Mouse (Mus musculus): ENCODE results near the gene Rps25. TPM values are rescaled to one million over a fixed set of nuclear protein-coding genes. Genes with fewer than 3 reads are reported as not detected.
"Not testable (repeated sequence)": the region's sequence is repeated elsewhere in the genome, so short reads cannot be mapped to it uniquely, and the experiment has no call there.

Rps25 gene
- polyA plus RNA-seq, 1 experiment from 2014 or later: 742 TPM

GRCm38 (mm10) chr9:44432577-44433185 lies 25.7 kb downstream of the Rps25 start:
- WGBS: 65% methylated on average over 5 of the region's 5 CpGs
- Histone ChIP-seq H3K36me3 (ENCODE audit: control insufficient read depth, insufficient read depth, low read length) (no peaks in the 10 kb centered on the region), H3K9ac (ENCODE audit: low read depth, low read length) (no peak overlapping the region), H3K27me3 (replicated peaks; ENCODE audit: control insufficient read depth, insufficient read depth, low read length) (no peaks in the 10 kb centered on the region), H3K4me1 (ENCODE audit: control insufficient read depth, insufficient read depth, low read depth, low read length) (no peaks in the 10 kb centered on the region), H3K9me3 (ENCODE audit: control insufficient read depth, low read length) (no peaks in the 10 kb centered on the region), H3K4me3 (ENCODE audit: low read length) (no peak overlapping the region), H3K27ac (ENCODE audit: low read depth, low read length) (no peak overlapping the region), H3K4me2 (ENCODE audit: low read length) (no peak overlapping the region)
- ATAC-seq: no peak

DNA sequence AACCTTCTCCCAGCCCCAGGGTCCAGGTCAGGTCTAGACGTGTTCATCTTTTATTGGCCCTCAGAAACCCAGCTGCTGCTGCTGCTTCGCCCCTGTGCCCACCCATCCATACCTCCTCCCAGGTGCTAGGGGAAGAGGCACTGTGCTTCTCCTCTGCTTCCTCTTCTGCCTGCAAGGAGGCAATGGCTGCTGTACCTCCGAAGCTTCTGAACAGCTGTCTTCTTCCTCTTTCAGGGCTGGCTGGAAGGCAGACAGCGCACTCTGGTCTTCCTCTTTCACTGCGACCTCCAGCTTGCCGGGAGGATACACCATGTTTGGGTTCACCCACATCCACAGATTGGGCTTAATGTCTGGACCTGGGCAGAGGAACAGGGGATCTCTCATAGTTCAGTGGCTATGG lies 28.8 kb downstream of the Rps25 start:
- H3K27me3 ChIP-seq (replicated peaks; ENCODE audit: control insufficient read depth, insufficient read depth, low read length): no peaks in the 10 kb centered on the region

GRCm38 (mm10) chr9:44440961-44441360 lies 34.0 kb downstream of the Rps25 start, which contains the start of gene Foxr1:
TSS of gene Foxr1 (minus strand) at chr9:44441136.
- Histone ChIP-seq H3K4me1 (ENCODE audit: control insufficient read depth, insufficient read depth, low read depth, low read length) (no peaks in the 10 kb centered on the region), H3K9ac (ENCODE audit: low read depth, low read length) (no peak within 1 kb of the TSS), H3K27ac (ENCODE audit: low read depth, low read length) (no peak within 1 kb of the TSS), H3K36me3 (ENCODE audit: control insufficient read depth, insufficient read depth, low read length) (no peaks in the 10 kb centered on the region), H3K4me3 (ENCODE audit: low read length) (no peak within 1 kb of the TSS), H3K9me3 (ENCODE audit: control insufficient read depth, low read length) (no peaks in the 10 kb centered on the region), H3K27me3 (replicated peaks; ENCODE audit: control insufficient read depth, insufficient read depth, low read length) (no peaks in the 10 kb centered on the region), H3K4me2 (ENCODE audit: low read length) (no peak within 1 kb of the TSS)
- 78% methylated on average over 19 of the region's 19 CpGs for WGBS
- no peak for ATAC-seq

More for the DNA sequence above, 28.8 kb downstream of the Rps25 start:
- Histone ChIP-seq H3K27ac (ENCODE audit: low read depth, low read length) (no peak overlapping the region), H3K4me1 (ENCODE audit: control insufficient read depth, insufficient read depth, low read depth, low read length) (no peaks in the 10 kb centered on the region), H3K36me3 (ENCODE audit: control insufficient read depth, insufficient read depth, low read length) (no peaks in the 10 kb centered on the region), H3K4me3 (ENCODE audit: low read length) (no peak overlapping the region), H3K9me3 (ENCODE audit: control insufficient read depth, low read length) (no peaks in the 10 kb centered on the region), H3K4me2 (ENCODE audit: low read length) (no peak overlapping the region), H3K9ac (ENCODE audit: low read depth, low read length) (no peak overlapping the region)
- no peak for ATAC-seq
- WGBS: 86% methylated on average over 6 of the region's 6 CpGs

DNA sequence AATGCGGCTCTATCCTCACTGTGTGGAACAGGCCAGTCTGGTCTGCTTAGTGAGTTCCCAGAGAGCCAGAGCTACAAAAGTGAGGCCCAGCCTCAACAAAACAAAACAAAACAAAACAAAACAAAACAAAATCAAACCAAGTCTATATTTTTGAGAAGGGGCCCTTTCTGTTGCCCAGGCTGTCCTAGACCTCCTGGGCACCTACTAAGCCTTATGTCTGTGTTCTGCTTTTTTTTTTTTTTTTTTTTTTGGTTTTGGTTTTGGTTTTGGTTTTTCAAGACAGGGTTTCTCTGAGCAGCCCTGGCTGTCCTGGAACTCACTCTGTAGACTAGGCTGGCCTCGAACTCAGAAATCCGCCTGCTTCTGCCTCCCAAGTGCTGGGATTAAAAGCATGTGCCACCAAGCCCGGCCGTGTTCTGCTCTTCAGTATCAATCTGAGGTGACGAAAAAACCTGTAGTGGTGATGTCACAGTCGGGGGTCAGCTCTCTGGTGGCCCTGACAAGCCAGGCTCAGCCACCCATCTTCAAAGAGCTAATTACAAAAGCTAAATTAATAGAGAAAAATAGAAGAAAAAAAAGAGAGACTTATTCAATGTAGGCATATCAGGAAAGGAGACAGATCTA lies 37.6 kb downstream of the Rps25 start:
- H3K4me3 ChIP-seq (ENCODE audit: low read length); H3K4me2 ChIP-seq (ENCODE audit: low read length); H3K4me1 ChIP-seq (ENCODE audit: control insufficient read depth, insufficient read depth, low read depth, low read length); H3K27ac ChIP-seq (ENCODE audit: low read depth, low read length); H3K9ac ChIP-seq (ENCODE audit: low read depth, low read length); H3K9me3 ChIP-seq (ENCODE audit: control insufficient read depth, low read length); H3K27me3 ChIP-seq (replicated peaks; ENCODE audit: control insufficient read depth, insufficient read depth, low read length); ATAC-seq; H3K36me3 ChIP-seq (ENCODE audit: control insufficient read depth, insufficient read depth, low read length): not testable (repeated sequence)
- 85% methylated on average over 7 of the region's 7 CpGs for WGBS

- Histone ChIP-seq H3K4me3 (ENCODE audit: low read length) (no peak overlapping the region), H3K4me1 (ENCODE audit: control insufficient read depth, insufficient read depth, low read depth, low read length) (peaks cover 4% of the 10 kb centered on the region), H3K4me2 (ENCODE audit: low read length) (no peak overlapping the region), H3K9ac (ENCODE audit: low read depth, low read length) (no peak overlapping the region), H3K36me3 (ENCODE audit: control insufficient read depth, insufficient read depth, low read length) (no peaks in the 10 kb centered on the region), H3K27ac (ENCODE audit: low read depth, low read length) (no peak overlapping the region), H3K27me3 (replicated peaks; ENCODE audit: control insufficient read depth, insufficient read depth, low read length) (no peaks in the 10 kb centered on the region), H3K9me3 (ENCODE audit: control insufficient read depth, low read length) (no peaks in the 10 kb centered on the region)
- no peak for ATAC-seq
Measured at GRCm38 (mm10) chr9:44450387-44450786, 43.4 kb downstream of the Rps25 start.

GRCm38 (mm10) chr9:44454132-44454890 lies 47.4 kb downstream of the Rps25 start:
- H3K9ac ChIP-seq (ENCODE audit: low read depth, low read length): peak overlapping the region; percentile 33
- H3K27me3 ChIP-seq (replicated peaks; ENCODE audit: control insufficient read depth, insufficient read depth, low read length): no peaks in the 10 kb centered on the region
- no peak overlapping the region for H3K4me2 ChIP-seq (ENCODE audit: low read length)
- H3K27ac ChIP-seq (ENCODE audit: low read depth, low read length): no peak overlapping the region
- H3K4me1 ChIP-seq (ENCODE audit: control insufficient read depth, insufficient read depth, low read depth, low read length): peaks cover 23% of the 10 kb centered on the region
- ATAC-seq: peak; percentile 73
- no peaks in the 10 kb centered on the region for H3K36me3 ChIP-seq (ENCODE audit: control insufficient read depth, insufficient read depth, low read length)
- no peaks in the 10 kb centered on the region for H3K9me3 ChIP-seq (ENCODE audit: control insufficient read depth, low read length)
- 9% methylated on average over 14 of the region's 14 CpGs for WGBS
- H3K4me3 ChIP-seq (ENCODE audit: low read length): no peak overlapping the region

DNA sequence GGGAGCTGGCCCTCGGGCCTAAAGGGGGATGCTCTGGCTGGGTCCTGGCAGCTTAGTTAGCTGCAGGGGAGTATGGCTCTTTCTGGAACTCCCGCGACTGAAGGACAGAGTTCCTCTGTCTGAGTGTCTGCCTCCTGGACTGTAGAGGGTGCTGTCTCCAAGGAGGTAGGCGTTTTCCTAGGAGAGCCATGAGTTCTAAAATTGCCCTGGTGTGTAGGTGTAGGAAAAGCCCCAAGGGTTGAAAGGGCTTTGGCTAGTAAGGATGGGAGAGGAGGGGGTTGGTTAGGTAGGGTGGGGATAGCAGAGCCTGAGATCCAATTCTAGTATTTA lies 47.9 kb downstream of the Rps25 start, which contains the start of gene Upk2:
Gene Upk2, minus strand, starts transcription at position 86 of the 330 bp plus-strand sequence.
- H3K27ac ChIP-seq (ENCODE audit: low read depth, low read length): no peak within 1 kb of the TSS
- H3K4me3 ChIP-seq (ENCODE audit: low read length): no peak within 1 kb of the TSS
- H3K4me1 ChIP-seq (ENCODE audit: control insufficient read depth, insufficient read depth, low read depth, low read length): peaks cover 23% of the 10 kb centered on the region
- no peaks in the 10 kb centered on the region for H3K9me3 ChIP-seq (ENCODE audit: control insufficient read depth, low read length)
- H3K36me3 ChIP-seq (ENCODE audit: control insufficient read depth, insufficient read depth, low read length): no peaks in the 10 kb centered on the region
- H3K9ac ChIP-seq (ENCODE audit: low read depth, low read length): peak within 1 kb of the TSS; percentile 33
- WGBS: 23% methylated on average over 4 of the region's 4 CpGs
- ATAC-seq: no peak
- no peaks in the 10 kb centered on the region for H3K27me3 ChIP-seq (replicated peaks; ENCODE audit: control insufficient read depth, insufficient read depth, low read length)
- H3K4me2 ChIP-seq (ENCODE audit: low read length): no peak within 1 kb of the TSS

- peak overlapping the region; percentile 49 for H3K9ac ChIP-seq (ENCODE audit: low read depth, low read length)
- no peaks in the 10 kb centered on the region for H3K27me3 ChIP-seq (replicated peaks; ENCODE audit: control insufficient read depth, insufficient read depth, low read length)
- peaks cover 23% of the 10 kb centered on the region for H3K4me1 ChIP-seq (ENCODE audit: control insufficient read depth, insufficient read depth, low read depth, low read length)
- no peaks in the 10 kb centered on the region for H3K36me3 ChIP-seq (ENCODE audit: control insufficient read depth, insufficient read depth, low read length)
- peak overlapping the region; percentile 88 for H3K27ac ChIP-seq (ENCODE audit: low read depth, low read length)
- H3K4me2 ChIP-seq (ENCODE audit: low read length): peak overlapping the region; percentile 53
- H3K9me3 ChIP-seq (ENCODE audit: control insufficient read depth, low read length): no peaks in the 10 kb centered on the region
- WGBS: 2% methylated on average over 11 of the region's 11 CpGs
- peak; percentile 97 for ATAC-seq
- H3K4me3 ChIP-seq (ENCODE audit: low read length): no peak overlapping the region; the same call in 1 of the 2 replicates
Measured at GRCm38 (mm10) chr9:44457035-44457742, 50.2 kb downstream of the Rps25 start.
